Mouse (Mus musculus): ENCODE data around the gene Pgrmc2.

DNA sequence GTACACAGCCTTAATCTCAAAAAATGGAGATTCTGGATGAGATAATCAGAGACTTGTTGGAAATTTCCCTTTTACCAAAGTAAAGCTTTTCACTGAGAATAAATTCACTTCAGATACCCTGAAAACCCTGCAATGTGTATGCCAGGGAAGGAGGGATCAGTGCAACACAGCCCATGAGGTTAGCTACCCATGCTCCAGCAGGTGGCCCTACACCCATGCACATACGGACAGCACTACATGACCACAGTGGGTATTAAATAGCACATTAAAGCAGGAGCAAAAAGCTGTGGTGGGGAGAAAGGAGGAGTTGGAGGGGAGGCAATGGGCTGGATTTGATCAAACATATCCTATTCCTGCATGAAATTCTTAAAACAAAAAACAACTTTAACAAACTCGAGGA is 12.3 kb downstream of the Pgrmc2 start:
- TF ChIP-seq POLR2A (IDR thresholded peaks at IDR 0.05; ENCODE audit: control insufficient read depth in 1 of 2, insufficient read depth in 1 of 2, low read depth in 1 of 2, low read length in 2 of 2, poor library complexity in 1 of 2) (no peak), CTCF (IDR thresholded peaks at IDR 0.05 in 2 of 3, conservative IDR thresholded peaks at IDR 0.05 in 1 of 3; ENCODE audit: control insufficient read depth in 1 of 3, insufficient read depth in 1 of 3, low read depth in 2 of 3, low read length in 3 of 3, poor library complexity in 1 of 3, severe bottlenecking in 1 of 3) (no peak), E2F4 (IDR thresholded peaks at IDR 0.05; ENCODE audit: borderline replicate concordance, low read depth, low read length) (no peak)

Data from MEL (cell line).